In the genomic region with DNA sequence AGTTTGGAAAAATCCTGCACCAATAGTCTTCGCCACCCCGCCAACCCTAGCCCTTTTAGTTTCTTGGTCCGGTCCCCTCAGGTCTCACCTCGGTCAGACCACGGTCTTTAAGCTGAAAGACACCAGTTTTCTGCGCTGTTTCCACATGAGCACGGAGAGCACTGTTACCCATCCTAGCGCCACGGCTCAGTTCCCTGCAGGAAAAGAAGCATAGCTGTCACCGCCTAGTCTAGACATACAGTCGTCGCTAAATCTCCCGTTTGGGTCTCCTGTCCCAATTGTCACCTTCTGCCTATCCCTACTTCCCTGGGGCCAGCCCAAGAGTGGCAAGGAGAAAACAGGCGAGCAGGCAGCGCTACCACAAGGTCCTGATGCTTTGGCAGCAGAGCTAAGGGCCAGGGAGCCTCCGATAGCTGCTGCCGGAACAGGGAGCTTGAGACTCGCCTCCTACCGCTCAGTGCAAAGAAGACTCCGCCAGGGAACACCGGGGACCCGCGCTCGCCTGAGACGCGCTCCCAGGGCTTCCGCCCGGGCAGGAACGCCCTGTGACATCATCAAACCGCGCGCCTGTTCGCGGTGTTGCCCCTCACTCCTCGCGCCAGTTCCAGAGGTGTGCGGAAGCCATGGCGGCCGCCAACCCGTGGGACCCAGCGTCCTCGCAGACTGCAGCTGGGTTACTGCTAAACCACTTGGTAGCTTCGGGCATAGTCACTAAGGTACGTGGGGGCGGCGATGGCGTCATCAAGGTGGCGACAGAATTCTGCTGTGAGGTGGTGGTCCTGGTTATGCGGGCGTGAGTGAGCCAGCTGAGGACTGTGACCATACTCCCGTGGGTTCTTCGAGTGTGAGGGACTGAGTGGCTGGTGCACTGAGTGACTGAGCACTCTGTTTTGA, we compare ENCODE assay signal across 8 mouse cellular contexts. TPM values are rescaled to one million over a fixed set of nuclear protein-coding genes. Genes with fewer than 3 reads are reported as not detected.
A peak's percentile ranks its signal among the peaks of the same experiment; 100 is the strongest.
DNase-seq lines count a peak whose midpoint lies in the region; ATAC-seq lines count a peak whose summit lies in the region.

A gene (plus strand): TSS at position 554 of the 894 bp plus-strand sequence.
A gene (minus strand): TSS at position 691 of the 894 bp plus-strand sequence.

- peak within 1 kb of the TSS; percentile 83 for H3K27ac ChIP-seq in hindbrain, embryonic 11.5 days (ENCODE audit: low read depth, low read length)

- H3K36me3 ChIP-seq in hindbrain, embryonic 11.5 days (ENCODE audit: control insufficient read depth, insufficient read depth, low read length), result no peaks in the 10 kb centered on the region

- no peaks in the 10 kb centered on the region for H3K27me3 ChIP-seq in hindbrain, embryonic 11.5 days (ENCODE audit: control insufficient read depth, insufficient read depth, low read length)

- DNase-seq in MEL-GATA-1-ER (ENCODE audit: extremely low read depth, low read depth), result peak; percentile 77
- DNase-seq in cerebellum, adult 8-10 months, result peak; percentile 88
- peak; percentile 94 for DNase-seq in hindbrain, embryonic 11.5 days (ENCODE audit: low spot score)
- DNase-seq in layer of hippocampus, postnatal 10 days (ENCODE audit: low spot score in 2 of 2), result peak; percentile 93 to 94
- peak; percentile 95 for DNase-seq in lung, postnatal 10 days
- DNase-seq in ovary, postnatal 36 days (ENCODE audit: low spot score), result peak; percentile 88
- DNase-seq in thymus, postnatal 25 days, result peak; percentile 94

- no peaks in the 10 kb centered on the region for H3K9me3 ChIP-seq in hindbrain, embryonic 11.5 days (ENCODE audit: control insufficient read depth, low read length)

- H3K4me1 ChIP-seq in hindbrain, embryonic 11.5 days (replicated peaks; ENCODE audit: control insufficient read depth, insufficient read depth, low read length), result no peaks in the 10 kb centered on the region

- WGBS in hindbrain, embryonic 11.5 days, result under 1% methylated on average over 52 of the region's 52 CpGs

- peak within 1 kb of the TSS; percentile 68 for H3K4me2 ChIP-seq in hindbrain, embryonic 11.5 days (replicated peaks; ENCODE audit: low read depth, low read length)

- ATAC-seq in frontal cortex, adult (ENCODE audit: low TSS enrichment), result peak; percentile 88
- peak; percentile 96 for ATAC-seq in hindbrain, embryonic 11.5 days (ENCODE audit: low FRiP score)

- peak within 1 kb of the TSS; percentile 70 for H3K4me3 ChIP-seq in hindbrain, embryonic 11.5 days (ENCODE audit: low read depth, low read length)

- peak within 1 kb of the TSS; percentile 93 for H3K9ac ChIP-seq in hindbrain, embryonic 11.5 days (ENCODE audit: low read depth, low read length)

RNA-seq across cellular contexts. Expression of the first gene that starts in this region (rescaled TPM):
- polyA plus RNA-seq in hindbrain, embryonic 11.5 days (2014; fragmentation: Nextera tagmentation; extraction: Ambion mirVana), result 36.0 and 40.6 TPM in 2 replicates
- total RNA-seq in layer of hippocampus, postnatal 10 days (2021), result 10 to 100 TPM; 17.5 to 18.4 TPM

RNA-seq across cellular contexts. Expression of the second gene that starts in this region (rescaled TPM):
- polyA plus RNA-seq in hindbrain, embryonic 11.5 days (2014; fragmentation: Nextera tagmentation; extraction: Ambion mirVana), result 34.0 and 39.3 TPM in 2 replicates
- total RNA-seq in layer of hippocampus, postnatal 10 days (2021), result 10 to 100 TPM; 25.3 to 25.8 TPM

Comparison
In these comparisons a context has a peak if more than half of its experiments do, and no peak if none do; other contexts are left out.
1. Peak in every context shown above with its lines: DNase-seq, ATAC-seq, H3K4me3 ChIP-seq and H3K27ac ChIP-seq.